7 mouse cellular contexts compared by ENCODE assay signal in the genomic region with DNA sequence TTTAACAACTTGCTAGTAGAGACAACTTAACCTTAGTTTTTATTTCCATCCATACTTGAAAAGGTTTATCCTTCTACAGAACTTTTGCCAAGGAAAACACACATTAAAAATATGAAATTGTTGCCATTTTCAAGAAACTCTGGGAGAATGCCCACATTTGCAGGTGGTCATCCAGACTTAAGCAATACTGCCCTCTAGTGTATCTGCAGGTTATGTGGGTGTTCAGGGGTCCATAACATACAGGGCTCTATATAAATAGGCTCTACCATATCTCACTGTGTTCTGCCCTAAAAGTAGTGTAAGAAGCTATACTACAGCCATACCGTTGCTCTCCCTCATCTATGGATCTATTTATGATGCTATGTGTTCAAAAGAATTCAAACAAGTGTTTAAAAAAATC.
DNase-seq lines count a peak whose midpoint lies in the region; ATAC-seq lines count a peak whose summit lies in the region.

No protein-coding gene starts in this region.

- peak; percentile 82 to 83; a peak in 2 of 4 replicates for ATAC-seq in hematopoietic stem cell, adult 5-6 weeks (replicated peaks in 1 of 2; ENCODE audit: insufficient read depth in 1 of 2, low FRiP score in 2 of 2, low TSS enrichment in 1 of 2, low read depth in 1 of 2, poor library complexity in 2 of 2, severe bottlenecking in 2 of 2)

- DNase-seq in layer of hippocampus, adult 9-11 months: peak; percentile 6
- DNase-seq in layer of hippocampus, adult 8-10 months (ENCODE audit: low spot score in 2 of 2): no peak
- DNase-seq in MEL-GATA-1-ER (ENCODE audit: extremely low read depth, low read depth): peak; percentile 2
- peak; percentile 42 for DNase-seq in adrenal gland, postnatal 10 days
- peak; percentile 1 for DNase-seq in naive thymus-derived CD4-positive, alpha-beta T cell, adult 2 months (ENCODE audit: low read depth)
- no peak for DNase-seq in gastrocnemius, adult 8-10 months (ENCODE audit: low spot score in 2 of 2)

Comparison
In these comparisons a context has a peak if more than half of its experiments do, and no peak if none do; other contexts are left out.
1. DNase-seq: peak in layer of hippocampus, adult 9-11 months (single experiment), MEL-GATA-1-ER (single experiment), adrenal gland, postnatal 10 days (single experiment) and naive thymus-derived CD4-positive, alpha-beta T cell, adult 2 months (single experiment); none in layer of hippocampus, adult 8-10 months (0 of 2) and gastrocnemius, adult 8-10 months (0 of 2).